Mouse (Mus musculus): ENCODE data around the gene Akp3.
A peak's percentile ranks its signal among the peaks of the same experiment; 100 is the strongest.

The Akp3 gene

DNA sequence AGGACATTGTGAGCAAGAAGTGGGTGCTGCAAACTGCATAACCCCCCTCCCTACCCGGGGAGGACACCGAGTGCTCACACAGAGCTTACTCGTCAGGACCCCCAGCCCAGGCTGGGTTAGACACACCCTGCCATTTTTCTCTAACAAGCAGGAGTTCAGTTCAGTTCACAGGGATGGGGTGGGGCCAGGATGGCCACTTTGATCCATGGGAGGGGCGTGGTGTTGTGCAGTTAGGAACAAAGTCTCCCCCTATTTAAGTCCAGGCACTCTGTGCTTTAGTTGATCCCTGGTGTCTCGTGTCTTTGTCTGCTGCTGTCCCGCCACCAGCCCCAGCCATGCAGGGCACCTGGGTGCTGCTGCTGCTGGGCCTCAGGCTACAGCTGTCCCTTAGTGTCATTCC lies at the start of gene Akp3:
Akp3 (plus strand) TSS at position 301 of the 400 bp plus-strand sequence.
- DNase-seq: no peak

DNA sequence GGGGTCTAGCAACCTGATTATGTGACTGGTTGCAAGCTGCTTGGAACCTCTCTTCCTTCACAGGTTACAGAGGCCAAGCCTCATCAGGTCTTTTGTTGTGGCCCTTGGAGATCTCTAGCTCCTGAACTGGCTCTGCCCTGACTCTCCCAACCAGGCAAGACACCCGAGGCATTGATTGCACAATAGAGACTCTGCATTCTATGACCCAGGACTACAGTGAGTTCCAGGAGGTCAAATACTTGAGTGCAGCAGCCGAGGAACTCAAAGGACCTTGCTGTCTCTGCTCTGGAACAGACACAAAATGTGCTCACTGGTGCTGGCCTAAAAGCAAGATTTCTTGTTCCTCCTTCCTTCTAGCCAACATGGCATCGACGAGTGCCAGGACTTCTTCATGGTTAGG lies 38.6 kb upstream of the Akp3 start:
- DNase-seq: no peak

- DNase-seq: no peak
Measured at GRCm38 (mm10) chr1:87086964-87087363, 37.8 kb upstream of the Akp3 start.

DNA sequence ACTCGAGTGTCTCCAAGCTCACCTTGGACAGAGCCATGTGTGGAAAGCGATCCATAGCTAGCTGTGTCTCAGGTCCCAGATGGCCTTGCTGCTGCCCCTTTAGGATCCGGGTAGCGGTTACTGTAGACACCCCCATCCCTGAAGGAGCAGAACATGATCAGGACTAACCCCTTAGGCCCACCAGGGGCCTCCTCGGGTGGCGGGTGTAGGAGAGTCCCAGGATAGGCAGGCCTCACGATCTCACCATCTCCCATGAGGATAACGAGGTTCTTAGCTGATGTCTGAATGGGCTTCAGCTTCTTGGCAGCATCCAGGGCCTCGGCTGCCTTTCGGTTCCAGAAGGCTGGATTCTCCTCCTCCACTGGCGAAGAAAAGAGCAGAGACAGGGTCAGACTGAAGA lies 35.5 kb upstream of the Akp3 start:
- DNase-seq: no peak

DNA sequence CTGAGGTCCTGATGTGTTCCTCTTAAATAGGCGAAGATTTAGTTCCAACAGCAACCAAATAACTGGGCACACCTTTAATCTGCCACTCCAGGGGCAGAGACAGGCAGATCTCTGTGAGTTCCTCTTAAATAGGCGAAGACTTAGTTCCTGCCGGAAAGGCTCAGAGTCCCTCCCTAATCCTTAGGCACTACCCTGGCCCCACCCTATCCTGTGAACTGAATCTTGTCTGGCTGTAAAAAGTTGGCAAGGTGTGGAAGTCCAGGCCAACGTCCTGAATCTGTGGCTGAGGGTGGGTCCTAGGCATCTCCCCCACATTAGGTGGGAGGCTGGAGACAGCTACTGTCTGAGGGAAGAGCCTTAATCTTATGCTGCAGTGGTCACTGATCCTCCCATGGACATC lies 34.9 kb upstream of the Akp3 start, which contains the start of gene Alppl2:
Alppl2 (minus strand) TSS at position 101 of the 400 bp plus-strand sequence.
- no peak for DNase-seq

DNA sequence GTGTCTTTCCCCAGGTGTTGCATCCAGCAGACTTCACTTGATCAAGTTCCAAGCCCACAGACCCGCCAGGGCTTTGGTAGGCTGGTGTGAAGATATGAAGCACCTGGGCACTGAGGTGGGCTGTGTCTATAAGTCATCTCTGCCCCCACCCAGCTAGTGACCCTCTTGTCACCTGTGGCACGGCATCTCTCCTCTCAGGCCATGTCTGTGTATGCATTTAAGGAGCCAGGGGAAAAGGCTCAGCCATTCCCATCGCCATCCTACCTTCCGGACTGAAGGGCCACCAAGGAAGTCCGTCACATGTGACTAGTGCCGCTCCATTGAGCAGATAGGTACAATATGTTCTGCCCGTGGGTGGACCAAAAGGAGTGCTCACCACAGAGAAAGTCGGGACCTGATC lies 29.1 kb upstream of the Akp3 start:
- no peak for DNase-seq

DNA sequence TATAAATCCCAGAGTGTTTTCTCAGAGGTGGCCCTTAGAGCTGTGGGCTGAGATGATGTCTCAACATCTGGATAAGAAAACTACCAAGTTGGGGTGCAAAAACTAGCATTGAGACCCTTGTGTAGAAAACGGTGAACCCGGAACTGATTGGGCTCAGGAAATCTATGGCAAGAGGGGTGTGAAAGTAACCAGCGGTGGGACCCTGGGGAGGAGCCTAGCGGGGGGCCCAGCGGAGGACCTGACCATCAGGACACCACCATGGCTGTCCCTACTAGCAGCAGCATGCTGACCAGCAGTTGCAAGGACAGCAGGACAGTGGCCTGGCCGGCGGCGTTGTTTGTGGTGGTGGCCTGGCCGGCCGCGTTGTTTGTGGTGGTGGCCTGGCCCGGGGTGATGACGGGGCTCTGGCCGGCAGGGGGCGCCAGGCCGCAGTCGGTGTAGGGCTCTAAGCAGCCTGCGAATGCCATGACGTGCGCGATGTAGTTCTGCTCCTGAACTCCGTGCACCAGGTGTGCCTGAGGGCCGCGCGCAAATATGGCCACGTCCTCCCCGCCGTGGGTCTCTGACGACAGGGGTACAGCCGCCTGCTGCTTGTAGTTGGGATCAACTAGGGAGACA lies 26.3 kb upstream of the Akp3 start:
- DNase-seq: peak; percentile 78

DNA sequence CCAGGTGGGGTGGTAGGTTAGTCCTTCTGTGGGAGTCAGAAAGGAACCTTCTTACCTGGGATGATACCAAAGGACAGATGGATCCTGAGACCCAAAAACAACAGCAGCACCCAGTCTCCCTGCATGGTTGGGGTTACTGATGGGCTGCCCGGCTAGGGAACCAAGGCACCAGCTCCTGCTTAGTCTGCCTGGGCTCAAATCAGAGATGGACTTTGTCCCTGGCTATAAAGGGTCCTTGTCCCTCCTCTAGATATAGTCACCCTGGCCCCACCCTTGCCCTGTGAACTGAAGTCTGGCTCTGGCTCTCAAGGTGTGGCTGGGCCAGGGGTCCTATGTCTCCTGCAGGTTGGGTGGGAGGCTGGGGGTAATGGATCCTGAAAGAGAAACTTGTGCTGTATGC lies 23.4 kb upstream of the Akp3 start, which contains the start of gene Alpi:
Alpi (minus strand) TSS at position 196 of the 400 bp plus-strand sequence.
- DNase-seq: no peak

DNA sequence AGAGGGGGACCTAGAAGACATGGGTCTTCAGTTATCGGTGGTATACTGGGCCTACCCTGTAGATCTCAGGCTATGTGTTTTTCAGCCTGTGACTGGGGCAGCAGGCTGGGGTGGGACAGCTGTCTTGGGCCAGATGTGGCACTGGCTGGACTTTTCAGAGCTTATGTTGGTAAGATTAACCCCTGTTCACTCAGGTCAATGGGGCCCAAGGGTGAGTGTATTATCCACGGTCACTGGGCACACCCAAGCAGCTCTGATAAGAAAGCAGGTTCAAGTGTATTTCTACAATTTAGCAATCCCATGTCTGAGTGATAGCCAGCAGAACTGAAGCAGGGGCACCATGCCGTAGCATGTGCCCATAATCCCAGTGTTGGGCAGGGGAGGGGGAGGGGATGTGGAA lies 22.7 kb upstream of the Akp3 start:
- no peak for DNase-seq

DNA sequence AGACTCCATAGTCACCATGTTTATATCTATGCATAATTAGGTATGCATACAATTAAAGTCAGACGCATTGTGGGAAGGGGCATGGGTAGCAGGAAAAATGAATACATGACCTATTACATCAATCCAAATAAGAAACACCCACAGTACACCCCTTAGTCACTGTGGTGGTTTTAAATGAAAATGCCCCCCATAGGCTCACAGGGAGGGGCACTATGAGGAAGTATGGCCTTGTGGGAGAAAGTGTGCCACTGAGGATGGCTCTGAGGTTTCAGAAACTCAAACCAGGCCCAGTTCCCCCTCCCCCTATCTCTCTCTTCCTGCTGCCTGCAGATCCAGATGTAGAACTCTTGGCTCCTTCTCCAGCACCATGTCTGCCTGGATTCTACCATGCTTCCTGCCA lies 20.8 kb upstream of the Akp3 start:
- DNase-seq: no peak

- no peak for DNase-seq
Measured at GRCm38 (mm10) chr1:87106536-87106935, 18.2 kb upstream of the Akp3 start.

DNA sequence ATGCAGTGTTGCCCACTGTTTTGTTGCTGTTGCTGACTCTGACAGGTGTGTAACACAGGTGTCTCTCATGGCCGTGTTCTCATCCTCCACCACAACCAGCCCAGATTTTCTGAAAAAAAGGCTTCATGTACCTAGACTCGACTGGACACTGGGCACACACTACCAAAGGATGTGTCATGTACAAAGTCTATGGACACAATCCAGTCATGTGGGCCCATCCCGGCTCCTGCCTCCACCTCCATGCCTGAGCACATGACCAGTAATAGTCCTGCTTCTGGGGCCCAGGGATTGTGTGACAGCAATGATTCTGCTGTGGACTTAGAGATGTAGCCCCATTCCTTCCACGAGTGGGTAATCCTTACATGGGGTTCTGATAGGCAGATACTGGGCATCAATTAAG lies 16.2 kb upstream of the Akp3 start:
- DNase-seq: no peak

- peak; percentile 21 for DNase-seq
Measured at GRCm38 (mm10) chr1:87111719-87112354, 12.9 kb upstream of the Akp3 start.

DNA sequence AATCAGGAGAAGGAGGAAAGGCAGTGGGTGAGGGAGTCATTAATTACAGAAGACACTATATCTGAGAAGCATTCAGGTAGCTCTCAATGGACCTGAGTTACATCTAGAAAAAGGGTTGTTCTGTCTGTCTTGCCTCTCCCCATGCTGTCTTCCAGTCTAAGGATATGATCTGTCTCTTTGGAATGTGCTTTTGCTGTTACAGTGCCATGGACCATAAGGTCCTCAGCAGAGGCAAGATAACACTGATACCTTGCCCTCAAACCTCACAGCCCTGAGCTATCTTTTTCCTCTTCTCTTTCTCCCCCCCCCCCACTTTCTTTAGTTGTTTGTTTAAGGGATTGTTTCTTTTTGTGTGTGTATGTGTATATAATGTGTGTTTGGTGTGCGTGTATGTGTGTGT lies 10.0 kb upstream of the Akp3 start:
- no peak for DNase-seq

DNA sequence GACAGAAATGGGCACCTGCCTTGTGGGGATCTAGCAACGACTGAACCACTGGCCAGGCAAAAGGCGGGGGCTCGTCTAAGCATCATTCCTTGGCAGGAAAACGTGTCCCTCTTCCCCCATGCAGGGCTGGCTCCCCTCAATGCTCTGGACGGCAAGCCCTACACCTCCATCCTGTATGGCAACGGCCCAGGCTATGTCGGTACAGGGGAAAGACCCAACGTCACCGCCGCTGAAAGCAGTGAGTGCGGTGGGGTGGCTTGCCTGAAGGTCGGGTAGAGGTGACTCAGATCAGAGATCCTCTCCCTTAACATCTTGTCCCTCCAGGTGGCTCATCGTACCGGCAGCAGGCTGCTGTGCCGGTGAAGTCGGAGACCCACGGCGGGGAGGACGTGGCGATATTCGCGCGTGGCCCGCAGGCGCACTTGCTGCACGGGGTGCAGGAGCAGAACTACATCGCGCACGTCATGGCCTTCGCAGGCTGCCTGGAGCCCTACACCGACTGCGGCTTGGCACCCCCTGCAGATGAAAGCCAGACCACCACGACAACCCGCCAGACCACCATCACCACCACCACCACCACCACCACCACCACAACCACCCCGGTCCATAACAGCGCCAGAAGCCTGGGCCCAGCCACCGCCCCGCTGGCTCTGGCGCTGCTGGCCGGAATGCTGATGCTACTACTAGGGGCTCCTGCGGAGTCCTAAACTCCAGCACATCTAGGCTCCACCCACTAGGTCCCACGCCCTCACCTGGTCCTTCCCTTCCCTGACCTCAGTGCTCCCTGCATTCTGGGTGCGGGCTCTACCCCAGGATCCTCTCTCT lies 2.6 kb downstream of the Akp3 start:
- no peak for DNase-seq

- no peak for DNase-seq
Measured at GRCm38 (mm10) chr1:87131803-87132202, 7.0 kb downstream of the Akp3 start.

DNA sequence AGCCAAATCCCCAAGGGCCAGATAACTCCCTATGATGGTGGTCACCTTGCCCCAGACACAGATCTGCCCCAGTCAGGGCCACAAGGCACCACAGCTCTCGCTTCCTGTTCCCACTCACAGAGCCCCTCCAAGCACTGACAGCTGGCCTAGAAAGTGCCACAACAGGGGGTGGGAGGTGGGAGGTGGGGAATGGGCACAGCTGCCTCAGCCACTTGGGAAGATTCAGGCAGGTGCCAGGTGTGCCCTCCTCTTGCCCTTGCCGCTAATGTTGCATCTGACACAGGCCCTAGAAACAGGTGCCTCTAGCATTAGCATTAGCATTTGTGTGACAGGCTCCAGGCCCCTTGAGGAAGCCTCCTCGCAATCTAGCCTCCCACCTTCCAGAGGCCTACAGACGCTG lies 16.8 kb downstream of the Akp3 start:
- DNase-seq: no peak

GRCm38 (mm10) chr1:87142456-87142855 lies 17.7 kb downstream of the Akp3 start:
- peak; percentile 19 for DNase-seq

- DNase-seq: no peak
Measured at GRCm38 (mm10) chr1:87143141-87143540, 18.4 kb downstream of the Akp3 start.

DNA sequence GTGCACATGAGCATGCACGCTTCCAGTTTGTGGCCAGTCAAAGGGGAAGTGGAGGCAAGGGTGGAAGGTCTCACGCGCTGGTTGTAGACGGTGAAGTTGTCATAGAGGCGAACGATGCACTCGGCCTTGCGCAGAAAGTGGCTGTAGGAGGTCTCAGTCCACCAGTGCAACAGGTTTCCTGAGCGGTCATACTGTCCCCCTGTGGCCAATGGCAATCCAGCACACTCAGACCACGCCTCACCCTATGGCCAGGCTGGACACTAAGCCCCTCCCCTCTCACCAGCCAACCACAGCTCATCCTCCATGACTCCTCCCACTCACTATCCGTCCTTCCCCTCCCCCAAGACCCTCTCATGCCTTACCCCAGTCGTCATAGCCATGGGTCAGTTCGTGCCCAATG lies 24.6 kb downstream of the Akp3 start:
- DNase-seq: peak; percentile 37

- no peak for DNase-seq
Measured at GRCm38 (mm10) chr1:87151286-87151685, 26.5 kb downstream of the Akp3 start.

DNA sequence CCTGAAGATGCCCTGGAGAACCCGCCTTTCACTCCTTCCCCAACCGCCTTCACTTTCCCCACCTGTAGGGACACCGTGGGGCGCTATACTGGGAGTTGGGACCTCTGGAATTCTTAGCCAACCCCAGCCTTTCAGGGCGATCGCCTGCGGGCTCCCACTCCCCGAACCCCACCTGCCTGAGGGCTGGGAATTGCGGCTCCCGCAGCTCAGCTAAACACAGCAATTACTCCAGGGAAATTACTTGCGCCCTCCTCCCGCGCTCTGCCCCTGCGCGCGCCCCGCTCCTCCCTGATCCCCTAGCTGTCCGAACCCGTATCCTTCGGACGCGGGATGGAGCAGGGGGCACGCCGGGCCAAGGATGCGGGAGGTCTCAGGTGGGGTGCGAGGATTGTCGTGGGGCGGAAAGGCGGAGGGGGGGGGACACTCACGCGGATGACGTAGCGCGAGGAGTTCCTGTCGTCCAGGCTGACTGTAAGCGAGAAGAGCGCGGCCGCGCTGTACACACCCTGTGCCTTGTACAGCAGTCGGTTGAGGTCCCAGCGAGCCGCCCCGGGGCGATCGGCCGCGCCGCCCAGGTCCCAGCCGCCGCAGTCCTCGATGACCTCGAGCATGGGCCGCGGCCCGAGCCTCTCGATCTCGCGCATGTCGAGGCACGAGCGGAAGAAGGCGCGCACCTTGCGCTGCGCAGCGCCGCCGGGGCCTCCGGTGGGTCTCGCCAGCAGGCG lies 29.2 kb downstream of the Akp3 start:
- peak; percentile 36 for DNase-seq

GRCm38 (mm10) chr1:87154501-87155120 lies 29.8 kb downstream of the Akp3 start:
- peak; percentile 25 for DNase-seq

All from embryo, embryonic 11 days (tissue).